Mouse (Mus musculus) testis, adult 2 months (tissue): ENCODE data around the gene Rhot2.

Experiments used
- CTCF ChIP-seq: fragments of 200-500 bp; IDR thresholded peaks from 2 replicates; pipeline ENCODE4 v1.5.1; 2012; ENCODE audit warnings: low read depth, mild to moderate bottlenecking, inconsistent platforms, low read length, moderate library complexity; ENCODE audit not compliant: control insufficient read depth, insufficient read depth, insufficient replicate concordance
- POLR2A ChIP-seq: fragments of 200-500 bp; IDR thresholded peaks from 2 replicates; pipeline ENCODE4 v1.6.1; 2012; ENCODE audit warnings: low read depth, mild to moderate bottlenecking, inconsistent platforms, low read length, moderate library complexity; ENCODE audit not compliant: control insufficient read depth

GRCm38 (mm10) chr17:25869498-25869897 is 24.8 kb upstream of the Rhot2 start:
- TF ChIP-seq CTCF (no peak), POLR2A (no peak)
